Mouse (Mus musculus): ENCODE results near the gene Gas2l2.

The Gas2l2 gene

GRCm38 (mm10) chr11:83445001-83445400, 15.7 kb upstream of the Gas2l2 start:
- in situ Hi-C loops (cut with MboI; ENCODE audit: low sequenced_read_pairs) = no loop called here

DNA sequence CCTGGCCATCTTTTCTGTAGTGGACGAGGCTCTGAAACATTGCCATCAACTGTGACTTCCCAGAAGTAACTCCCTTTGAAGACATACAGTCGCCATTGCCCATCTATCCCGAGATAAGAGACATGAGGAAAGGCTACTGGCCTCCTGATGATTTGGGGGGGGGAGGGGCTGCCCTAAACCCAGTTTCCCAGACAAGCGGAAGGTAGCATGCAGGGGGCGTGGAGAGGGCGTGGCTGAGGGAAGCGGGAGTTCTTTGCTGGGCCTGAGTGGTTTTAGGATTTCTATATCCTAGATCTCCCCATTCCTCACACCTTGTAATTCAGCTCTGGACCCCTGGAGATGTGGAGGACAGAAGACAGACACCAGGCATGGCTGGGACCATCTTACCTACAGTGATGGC, 14.6 kb upstream of the Gas2l2 start:
- in situ Hi-C loops (cut with MboI; ENCODE audit: low sequenced_read_pairs) = no loop called here

DNA sequence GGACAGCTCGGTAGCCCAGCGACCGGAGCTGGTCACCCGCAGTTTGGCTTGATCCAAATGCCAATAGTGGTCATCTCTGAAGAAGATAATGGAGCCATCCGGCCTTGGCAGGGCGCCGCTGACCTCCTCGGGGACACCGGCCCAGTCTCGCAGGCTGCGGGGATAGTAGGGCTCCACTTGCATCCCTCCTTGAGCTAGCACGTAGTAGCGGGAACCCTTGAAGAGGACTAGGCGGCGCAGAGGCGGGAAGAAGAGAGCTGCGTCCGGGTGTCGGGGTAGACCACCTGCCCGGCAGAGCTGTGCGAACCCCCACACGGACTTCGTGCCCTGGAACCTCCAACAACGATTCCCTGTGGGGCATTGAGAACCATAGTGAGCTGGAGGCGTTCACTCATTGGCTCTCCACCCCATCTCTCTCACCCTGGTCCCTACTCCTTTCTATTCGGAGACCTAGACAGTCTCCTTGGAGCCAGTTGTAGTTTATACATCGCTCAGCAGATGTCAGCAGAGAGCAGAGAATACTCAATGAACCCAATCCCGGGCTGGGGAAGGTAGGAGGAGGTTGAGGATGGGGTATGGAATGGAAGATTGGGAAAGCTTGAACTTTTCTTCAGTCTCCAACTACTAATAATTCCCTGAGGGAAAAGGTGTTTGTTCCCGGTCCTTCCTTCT, 13.5 kb upstream of the Gas2l2 start:
- in situ Hi-C loops (cut with MboI; ENCODE audit: low sequenced_read_pairs) = no loop called here

DNA sequence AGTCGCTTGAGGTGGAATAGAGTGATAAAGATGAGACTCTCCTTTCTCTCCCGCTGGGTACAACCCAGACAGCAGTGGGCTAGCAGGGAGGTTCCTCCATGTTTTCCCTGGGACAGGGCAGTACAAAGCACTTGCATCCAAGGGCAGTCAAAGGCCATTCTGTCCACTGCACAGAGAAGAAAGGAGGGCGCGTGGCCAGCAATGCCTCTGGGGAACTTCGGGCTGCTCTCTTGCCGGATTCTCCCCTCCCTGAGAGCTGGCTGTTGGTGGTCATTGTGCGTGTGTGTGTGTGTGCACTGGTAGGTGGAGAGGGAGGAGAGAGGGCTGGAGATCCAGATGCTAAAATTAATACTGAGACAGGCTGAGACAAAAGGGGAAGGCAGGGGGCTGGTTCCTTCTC, 12.0 kb upstream of the Gas2l2 start:
- in situ Hi-C loops (cut with MboI; ENCODE audit: low sequenced_read_pairs) = no loop called here

- in situ Hi-C loops (cut with MboI; ENCODE audit: low sequenced_read_pairs) = no loop called here
Observed at GRCm38 (mm10) chr11:83440081-83441064, 11.1 kb upstream of the Gas2l2 start.

- in situ Hi-C loops (cut with MboI; ENCODE audit: low sequenced_read_pairs) = no loop called here
Observed at GRCm38 (mm10) chr11:83439426-83440060, 10.3 kb upstream of the Gas2l2 start.

DNA sequence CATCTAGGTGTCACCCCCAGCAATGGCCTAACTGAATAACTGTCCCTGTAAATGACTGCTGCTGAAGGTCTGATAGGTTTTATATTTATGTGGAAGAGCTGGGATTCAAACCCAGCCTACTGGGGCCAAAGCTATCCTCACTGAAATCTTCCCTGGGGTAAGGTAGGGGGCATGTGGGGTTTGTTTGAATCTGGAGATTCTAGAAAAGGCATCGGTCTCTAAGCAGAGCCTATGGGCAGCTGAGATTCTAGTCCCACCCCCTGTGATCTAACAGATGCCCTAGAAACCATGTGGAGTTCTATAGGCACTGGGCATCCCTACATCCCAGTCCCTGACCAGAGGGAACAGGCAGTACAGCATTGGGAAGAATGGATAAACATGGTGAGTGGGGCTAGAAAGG, 8.1 kb upstream of the Gas2l2 start, which contains the start of gene 1700020L24Rik:
1700020L24Rik (plus strand) TSS at position 301 of the 400 bp plus-strand sequence.
- in situ Hi-C loops (cut with MboI; ENCODE audit: low sequenced_read_pairs) = no loop called here

DNA sequence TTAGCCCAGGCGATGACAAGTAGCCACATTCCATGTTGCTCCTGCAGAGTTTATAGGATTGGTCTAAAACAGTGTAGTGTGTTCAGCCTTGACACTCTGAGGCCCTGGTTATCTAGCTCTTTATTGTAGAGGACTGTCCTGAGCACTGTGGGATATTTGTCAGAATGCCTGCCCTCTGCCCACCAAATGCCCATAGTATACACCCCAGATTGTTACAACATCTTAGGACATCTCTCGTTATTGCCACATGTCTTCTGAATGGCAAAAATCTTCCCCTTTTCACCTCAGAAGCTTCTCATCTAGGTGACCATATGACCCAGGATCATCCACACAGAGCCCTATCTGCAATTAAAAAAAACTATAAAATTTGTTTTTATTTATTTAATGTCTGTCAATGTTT, 3.3 kb upstream of the Gas2l2 start:
- in situ Hi-C loops (cut with MboI; ENCODE audit: low sequenced_read_pairs) = no loop called here

GRCm38 (mm10) chr11:83426964-83427363, 2.3 kb downstream of the Gas2l2 start:
- in situ Hi-C loops (cut with MboI; ENCODE audit: low sequenced_read_pairs) = no loop called here

DNA sequence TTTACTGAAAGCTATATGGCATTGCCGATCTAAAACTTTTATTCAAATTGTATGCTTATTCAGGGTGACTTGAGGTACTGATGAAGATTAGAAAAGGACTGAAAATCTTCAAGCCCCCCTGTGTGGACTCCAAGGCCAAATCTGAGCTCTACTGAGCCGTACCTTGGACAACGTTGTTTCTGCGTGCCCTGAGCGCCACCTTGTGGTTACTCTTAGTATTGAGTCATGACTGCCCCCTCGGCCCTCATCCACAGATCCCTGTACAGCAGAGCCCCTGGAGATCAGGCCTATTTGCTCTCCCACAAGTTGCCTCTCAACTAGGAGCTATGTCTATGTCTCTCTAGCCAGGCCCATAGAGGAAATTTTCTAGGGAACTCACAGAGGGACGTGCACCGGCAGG, 4.6 kb downstream of the Gas2l2 start:
- in situ Hi-C loops (cut with MboI; ENCODE audit: low sequenced_read_pairs) = loop anchor here (5.0 kb wide), 1 partner anchor 72 kb away; no protein-coding TSS in a partner anchor

GRCm38 (mm10) chr11:83421305-83421704, 8.0 kb downstream of the Gas2l2 start:
- in situ Hi-C loops (cut with MboI; ENCODE audit: low sequenced_read_pairs) = loop anchor here (5.0 kb wide), 1 partner anchor 69 kb away; no protein-coding TSS in a partner anchor

DNA sequence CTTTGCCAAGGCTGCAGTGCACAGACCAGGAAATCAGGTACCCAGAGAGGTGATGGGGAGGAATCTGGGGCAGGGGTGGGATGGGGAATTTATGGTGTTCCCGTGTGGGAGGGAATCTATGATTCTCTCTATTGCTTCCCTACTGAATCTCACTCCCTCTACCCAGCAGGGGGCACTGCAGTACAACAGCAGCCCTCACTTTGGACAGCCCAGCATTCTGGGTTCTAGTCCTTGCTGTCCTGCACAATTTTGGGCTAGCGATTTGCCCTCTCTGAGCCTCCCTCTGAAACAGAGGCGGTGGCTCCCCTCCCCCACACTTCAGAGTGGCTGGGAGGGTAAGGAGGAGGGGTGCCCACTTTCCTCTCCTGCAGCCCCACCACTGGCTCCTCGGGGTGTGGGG, 8.9 kb downstream of the Gas2l2 start:
- in situ Hi-C loops (cut with MboI; ENCODE audit: low sequenced_read_pairs) = loop anchor here (5.0 kb wide), 1 partner anchor 68 kb away; no protein-coding TSS in a partner anchor

GRCm38 (mm10) chr11:83418566-83418965, 10.7 kb downstream of the Gas2l2 start:
- in situ Hi-C loops (cut with MboI; ENCODE audit: low sequenced_read_pairs) = no loop called here

GRCm38 (mm10) chr11:83417708-83418107, 11.5 kb downstream of the Gas2l2 start:
- in situ Hi-C loops (cut with MboI; ENCODE audit: low sequenced_read_pairs) = no loop called here

GRCm38 (mm10) chr11:83417080-83417479, 12.2 kb downstream of the Gas2l2 start:
- in situ Hi-C loops (cut with MboI; ENCODE audit: low sequenced_read_pairs) = no loop called here

- in situ Hi-C loops (cut with MboI; ENCODE audit: low sequenced_read_pairs) = no loop called here
Observed at GRCm38 (mm10) chr11:83410510-83410909, 18.7 kb downstream of the Gas2l2 start.

DNA sequence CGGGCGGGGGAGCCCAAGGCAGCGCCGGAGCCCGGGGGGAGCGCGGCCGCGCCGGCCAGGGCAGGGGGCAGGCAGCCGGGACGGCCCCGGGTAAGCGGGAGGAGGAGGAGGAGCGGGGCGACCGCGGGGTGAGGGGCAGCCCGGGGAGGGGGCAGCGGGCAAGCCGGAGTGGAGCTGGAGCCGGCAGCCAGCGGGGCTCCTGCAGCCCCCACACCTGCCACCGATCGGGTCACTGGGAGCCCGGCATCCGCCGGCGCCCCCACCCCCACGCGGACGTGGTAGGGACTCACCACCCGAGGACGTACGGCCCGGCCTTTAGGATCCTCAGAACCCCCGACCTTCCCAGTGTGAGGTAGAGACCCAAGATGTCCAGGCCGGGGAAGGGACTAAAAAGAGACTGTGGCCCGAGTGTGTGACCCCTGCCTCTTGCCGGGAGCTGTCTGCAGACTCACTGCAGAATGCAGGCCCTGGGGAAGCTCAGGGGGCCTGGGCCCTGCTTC, 19.4 kb downstream of the Gas2l2 start:
- in situ Hi-C loops (cut with MboI; ENCODE audit: low sequenced_read_pairs) = no loop called here

DNA sequence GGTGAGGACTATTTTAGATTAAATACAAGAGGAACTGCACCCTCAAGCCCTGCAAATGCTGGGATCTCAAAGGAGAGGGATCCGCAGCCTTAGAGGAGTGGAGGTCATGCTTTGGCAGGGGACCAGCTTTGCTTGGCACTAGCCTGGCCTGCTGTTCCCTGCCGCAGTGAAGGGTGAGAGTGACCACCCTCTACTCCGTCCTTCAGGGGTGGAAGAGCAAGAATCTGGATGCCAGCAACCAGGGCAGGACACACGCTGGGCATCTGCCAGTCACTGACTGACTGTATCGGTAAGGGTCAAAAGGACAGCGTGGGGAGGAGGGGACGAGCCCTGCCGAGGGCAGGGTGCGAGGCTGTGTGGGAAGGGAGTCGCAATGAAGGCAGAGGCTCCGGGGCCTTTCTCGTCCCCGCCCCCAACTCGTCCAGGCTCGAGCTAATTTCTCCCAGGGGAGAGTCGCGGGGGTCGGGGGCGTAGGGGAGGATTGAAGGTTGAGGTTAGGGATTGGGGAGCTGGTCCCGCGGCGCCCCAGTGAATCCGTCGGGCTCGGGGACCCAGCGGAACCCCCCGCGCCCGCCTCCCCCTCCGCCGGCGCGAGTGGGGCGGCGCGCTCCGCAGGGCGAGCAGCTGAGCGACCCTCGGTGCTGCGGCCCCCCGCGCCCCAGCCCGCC, 20.0 kb downstream of the Gas2l2 start, which contains the start of gene Rasl10b:
Rasl10b (plus strand) TSS at position 51 of the 668 bp plus-strand sequence.
- in situ Hi-C loops (cut with MboI; ENCODE audit: low sequenced_read_pairs) = no loop called here

GRCm38 (mm10) chr11:83408242-83408641, 21.0 kb downstream of the Gas2l2 start:
- in situ Hi-C loops (cut with MboI; ENCODE audit: low sequenced_read_pairs) = no loop called here

DNA sequence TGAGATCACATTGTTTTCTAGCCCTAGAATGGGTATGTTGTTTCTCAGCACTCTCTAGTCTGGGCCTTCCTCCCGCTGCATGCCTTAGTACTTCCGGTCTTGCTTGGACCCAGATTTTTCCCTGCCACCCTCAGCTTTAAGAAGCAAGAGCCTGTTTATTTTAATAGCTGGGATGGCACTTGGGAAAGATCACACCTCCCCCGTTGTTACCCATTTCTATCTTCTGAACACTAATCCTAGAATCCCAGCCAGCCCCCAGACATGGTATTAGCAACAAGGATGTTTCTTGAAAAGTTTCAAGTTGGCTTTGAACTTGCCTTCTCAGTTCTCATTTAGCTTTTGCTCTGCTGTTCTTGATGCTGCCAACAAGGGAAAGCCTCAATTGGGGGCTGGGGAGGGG, 22.9 kb downstream of the Gas2l2 start:
- in situ Hi-C loops (cut with MboI; ENCODE audit: low sequenced_read_pairs) = no loop called here
